Mouse (Mus musculus): Measurements from ENCODE around the gene Atp6v0e.

The Atp6v0e gene

DNA sequence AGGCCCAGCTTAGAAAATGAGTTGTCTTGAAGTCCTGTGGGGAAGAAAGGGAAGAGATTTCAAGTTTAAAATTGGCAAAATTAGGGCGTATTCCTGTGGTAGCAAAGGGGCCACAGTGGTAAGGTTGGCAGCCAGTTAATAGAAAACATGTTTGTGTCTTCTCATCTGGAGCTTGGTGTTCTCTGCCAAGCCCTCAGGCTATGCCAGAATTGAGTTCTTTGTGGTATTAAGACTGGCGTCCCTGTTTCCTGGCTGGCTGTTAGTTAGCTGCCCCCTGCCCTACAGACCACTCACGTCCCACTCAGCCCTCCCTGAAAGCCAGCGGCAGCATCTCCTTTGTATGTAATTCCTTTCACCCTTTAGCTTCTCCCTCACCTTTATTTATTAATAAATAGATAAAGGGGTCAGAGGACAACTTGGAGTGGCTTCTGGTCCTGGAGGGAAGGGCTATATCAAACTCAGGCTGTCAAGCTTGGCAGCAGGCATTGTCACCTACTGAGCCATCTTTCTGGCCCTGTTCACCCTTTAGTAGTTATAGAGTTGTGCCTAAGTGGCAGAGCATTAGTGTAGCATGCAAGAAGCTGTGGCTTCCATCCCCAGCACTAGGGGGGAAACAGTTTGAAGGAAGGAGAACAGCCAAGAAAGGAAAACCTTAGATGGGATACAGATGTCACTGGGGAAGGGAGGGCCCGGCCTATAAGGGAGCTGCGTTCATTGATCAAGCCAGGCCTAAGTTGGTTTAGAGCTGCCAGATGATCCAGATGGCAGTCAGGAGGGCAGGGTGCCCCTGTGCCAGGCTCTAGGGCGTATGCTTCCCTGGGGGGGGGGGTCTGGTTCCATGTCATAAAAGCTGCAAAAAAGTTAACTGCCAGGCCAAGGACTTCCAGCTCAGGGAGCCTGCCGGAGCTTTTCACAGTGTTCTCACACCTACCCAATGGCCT lies 26.0 kb downstream of the Atp6v0e start:
- no peak for DNase-seq

DNA sequence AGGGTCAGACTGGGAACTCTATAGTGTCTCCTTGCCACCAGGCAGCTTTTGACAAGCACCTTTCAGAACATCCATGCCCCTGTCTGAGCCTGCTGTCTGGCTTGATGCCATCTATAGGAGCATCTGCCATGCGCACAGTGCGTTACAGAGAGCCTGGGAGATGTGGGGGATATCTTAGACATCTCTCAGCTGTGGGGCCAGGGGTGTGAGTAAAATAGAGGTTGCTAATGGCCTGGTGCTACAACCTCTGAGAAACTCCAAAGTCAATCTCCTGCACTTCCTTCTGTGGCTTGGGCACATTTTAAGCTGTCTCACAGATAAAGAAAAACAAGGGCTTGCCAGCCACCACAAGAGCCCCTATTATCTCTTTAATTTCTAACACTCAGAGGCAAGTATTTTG lies 26.8 kb downstream of the Atp6v0e start:
- DNase-seq, result no peak

DNA sequence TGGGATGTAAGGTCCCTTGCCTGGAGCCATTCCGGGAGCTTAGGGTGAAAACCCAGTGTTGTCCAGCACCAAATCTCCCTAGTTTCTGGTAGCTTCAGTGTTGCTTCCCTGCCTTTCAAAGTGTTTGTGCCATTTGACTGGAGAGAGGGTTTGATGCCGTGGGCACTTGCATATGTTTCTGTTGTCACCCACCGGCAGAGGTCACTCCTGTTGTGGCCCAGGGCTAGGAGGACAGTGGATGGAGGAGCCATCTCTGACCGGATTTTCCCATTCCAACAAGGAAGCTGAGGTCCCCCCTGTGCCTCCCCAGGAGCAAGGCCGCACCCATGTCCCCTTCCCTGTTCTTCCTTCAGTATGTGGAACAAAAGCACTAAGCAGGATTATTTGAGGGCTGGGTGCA lies 27.2 kb downstream of the Atp6v0e start:
- no peak for DNase-seq

GRCm38 (mm10) chr17:26691110-26691509 lies 28.1 kb downstream of the Atp6v0e start:
- peak in 1 of 2 experiments; percentile 9 for DNase-seq

DNA sequence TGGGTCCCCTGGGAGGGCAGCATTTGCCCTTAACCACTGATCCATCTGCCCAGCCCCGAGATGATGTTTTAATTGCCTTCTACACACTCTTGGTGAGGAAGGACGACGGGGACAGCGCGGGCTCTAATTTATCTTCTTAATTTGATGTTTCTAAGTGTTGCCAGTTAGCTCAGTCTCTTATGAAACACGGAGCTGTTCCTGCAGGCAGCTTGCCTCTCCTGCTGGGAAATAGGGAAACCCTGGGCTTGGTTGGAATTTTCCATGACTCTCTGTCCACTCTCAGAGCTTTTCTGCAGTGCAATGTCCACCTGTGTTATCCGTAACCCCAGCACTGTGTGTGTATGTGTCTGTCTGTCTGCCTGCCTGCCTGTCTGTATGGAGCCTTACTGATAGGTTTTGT lies 30.4 kb downstream of the Atp6v0e start:
- DNase-seq, result no peak

- DNase-seq, result no peak
Observed at GRCm38 (mm10) chr17:26694171-26694570, 31.1 kb downstream of the Atp6v0e start.

GRCm38 (mm10) chr17:26695193-26695592 lies 32.2 kb downstream of the Atp6v0e start:
- no peak for DNase-seq

- DNase-seq, result no peak
Observed at GRCm38 (mm10) chr17:26698846-26699245, 35.8 kb downstream of the Atp6v0e start.

DNA sequence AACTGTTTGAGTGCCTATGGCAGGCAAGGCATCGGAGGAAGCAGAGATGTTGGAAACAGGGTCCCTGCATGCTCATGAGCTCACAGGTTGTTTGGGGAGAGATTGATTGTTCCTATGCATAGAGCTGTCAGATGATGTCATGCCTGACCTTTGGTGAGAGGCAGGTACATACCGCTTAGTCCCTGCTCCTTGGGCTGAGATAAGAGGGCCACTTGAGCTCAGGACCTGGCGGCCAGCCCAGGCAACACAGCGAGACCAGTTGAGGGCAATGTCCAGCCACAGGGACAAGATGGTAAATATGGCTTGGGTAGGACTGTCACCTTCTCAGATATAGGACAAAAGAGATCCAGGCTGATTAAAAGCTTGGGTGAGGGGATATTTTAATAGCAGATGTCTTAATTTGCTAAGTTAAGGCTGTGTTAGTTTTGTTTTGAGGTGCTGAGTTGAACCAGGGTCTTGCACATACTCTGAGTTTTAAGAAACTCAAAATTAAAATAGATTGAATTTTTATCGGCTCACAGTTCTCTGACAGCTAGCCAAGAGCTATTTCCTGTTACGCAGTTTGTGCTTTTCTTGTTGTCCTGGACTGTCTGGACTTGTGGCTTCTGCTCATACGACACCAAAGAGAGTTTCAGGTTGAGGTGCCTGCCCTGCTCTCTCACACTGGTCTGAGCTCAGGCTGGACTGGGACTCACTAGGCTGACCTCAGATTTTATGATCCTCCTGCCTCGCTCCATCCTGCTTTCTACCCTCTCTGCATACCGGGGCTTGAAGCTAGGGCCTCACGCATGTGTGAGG lies 37.0 kb downstream of the Atp6v0e start:
- DNase-seq, result no peak

GRCm38 (mm10) chr17:26701565-26701964 lies 38.5 kb downstream of the Atp6v0e start:
- DNase-seq, result no peak

- DNase-seq, result no peak
Observed at GRCm38 (mm10) chr17:26702621-26703020, 39.6 kb downstream of the Atp6v0e start.

DNA sequence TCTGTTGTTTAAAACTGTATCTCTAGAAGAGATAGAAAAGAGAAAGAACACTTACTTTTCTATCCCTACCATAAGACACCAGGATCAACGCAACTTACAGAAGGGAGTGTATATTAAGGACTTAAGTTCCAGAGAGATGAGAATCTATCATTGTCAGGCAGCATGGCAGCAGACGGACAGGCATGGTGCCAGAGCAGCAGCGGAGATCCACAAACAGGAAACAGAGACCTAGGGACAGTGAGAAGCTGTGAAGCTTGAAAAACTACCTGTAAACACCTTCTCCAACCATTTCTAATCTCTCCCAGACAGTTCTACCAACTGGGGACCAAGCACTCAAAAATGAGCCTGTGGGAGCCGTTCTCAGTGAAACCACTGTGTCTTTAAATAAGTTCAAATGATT lies 40.6 kb downstream of the Atp6v0e start:
- DNase-seq, result no peak

DNA sequence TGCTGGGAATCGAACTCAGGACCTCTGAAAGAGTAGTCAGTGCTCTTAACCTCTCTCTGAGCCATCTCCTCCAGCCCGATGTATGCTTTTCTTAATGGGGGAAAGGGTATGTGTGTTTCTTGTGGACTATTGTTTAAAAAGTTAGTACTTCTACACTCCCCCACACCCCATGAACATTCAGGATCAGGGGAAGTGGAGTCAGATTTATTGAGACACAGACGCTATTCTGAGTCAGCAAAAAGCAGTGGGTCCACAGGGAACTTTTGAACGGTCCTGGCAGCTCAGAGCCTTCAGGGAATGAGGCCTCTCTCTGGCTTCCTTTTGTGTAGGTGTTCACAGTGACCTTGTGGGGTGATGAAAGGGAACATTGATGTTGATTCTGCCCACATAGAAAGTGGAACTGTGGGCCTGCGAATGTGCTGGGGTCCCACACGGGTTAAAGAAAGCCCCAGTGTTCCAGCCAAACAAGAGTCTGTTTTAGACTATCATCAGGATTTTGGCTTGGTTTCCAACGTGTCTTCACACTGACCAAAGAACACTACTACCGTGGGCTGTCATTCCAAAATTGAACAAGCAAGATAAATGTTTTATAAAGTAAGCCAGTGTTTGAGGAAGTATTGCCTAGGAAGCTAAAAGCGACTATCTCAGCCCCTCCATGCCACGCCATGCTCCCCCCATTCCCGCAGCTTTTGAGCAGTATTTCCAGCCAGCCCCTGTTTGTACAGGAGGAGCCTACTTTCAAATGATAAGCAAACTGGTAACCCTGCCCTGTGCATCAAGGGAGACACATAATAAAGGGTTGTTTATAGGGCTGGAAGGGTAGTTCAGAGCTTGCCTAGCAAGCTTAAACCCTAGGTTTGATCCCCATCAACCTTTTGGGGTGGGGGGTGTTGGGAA lies 42.7 kb downstream of the Atp6v0e start:
- DNase-seq, result no peak

DNA sequence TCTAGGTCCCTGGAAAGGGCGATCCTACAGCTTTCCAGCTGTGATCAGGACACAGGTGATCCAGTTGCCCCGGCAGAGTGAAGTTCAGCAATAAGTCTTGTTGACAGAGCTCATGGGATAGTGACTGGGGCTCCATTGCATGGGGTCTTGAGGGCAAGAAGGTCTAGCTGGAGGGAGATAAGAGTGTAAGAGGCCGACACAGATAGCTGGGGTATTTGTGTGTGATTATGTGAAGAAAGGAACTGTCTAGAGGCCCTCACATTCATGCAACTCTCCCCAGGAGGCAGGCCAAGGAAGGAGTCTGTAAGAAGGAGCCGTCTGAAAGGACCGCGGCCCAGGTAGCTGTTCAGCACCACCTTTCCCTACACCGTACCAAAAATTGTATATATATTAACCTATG lies 44.0 kb downstream of the Atp6v0e start:
- DNase-seq, result no peak

DNA sequence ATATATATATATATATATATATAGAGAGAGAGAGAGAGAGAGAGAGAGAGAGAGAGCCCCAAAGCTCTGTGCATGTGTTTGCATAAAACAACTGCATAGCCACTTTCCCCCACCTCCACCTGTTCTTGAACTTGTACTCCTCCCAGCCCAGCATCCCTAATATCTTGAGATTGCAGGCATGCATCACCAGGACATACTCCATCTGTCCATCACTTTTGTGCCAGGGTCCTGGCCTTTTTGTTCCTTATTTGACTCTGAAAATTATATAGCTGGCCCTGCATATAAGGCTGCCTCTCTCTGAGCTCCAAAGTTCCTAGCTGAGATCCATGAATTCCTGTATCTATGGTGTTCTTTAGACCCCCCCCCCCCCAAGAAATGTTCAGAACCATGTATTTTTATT lies 45.5 kb downstream of the Atp6v0e start:
- no peak for DNase-seq

- no peak for DNase-seq
Observed at GRCm38 (mm10) chr17:26708993-26709590, 46.1 kb downstream of the Atp6v0e start.

DNA sequence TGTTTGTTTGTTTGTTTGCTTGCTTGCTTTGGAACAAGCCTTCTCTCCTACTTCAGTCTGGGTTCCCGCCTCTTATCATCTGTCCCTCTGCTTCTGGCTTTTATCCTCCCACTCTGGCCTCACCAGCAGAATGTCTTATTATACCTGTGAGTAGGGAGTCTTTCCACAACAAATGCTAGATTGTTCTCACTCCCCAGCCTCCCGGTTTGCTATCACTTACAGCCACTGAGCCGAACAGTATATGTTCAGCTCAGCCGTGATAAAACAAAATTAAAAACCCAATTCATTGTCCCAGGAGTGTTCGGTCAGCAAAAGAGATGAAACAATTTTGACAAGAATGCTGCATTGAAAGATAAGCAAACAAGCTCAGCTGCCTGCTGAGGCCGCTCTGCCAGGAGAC lies 47.0 kb downstream of the Atp6v0e start:
- DNase-seq, result no peak

DNA sequence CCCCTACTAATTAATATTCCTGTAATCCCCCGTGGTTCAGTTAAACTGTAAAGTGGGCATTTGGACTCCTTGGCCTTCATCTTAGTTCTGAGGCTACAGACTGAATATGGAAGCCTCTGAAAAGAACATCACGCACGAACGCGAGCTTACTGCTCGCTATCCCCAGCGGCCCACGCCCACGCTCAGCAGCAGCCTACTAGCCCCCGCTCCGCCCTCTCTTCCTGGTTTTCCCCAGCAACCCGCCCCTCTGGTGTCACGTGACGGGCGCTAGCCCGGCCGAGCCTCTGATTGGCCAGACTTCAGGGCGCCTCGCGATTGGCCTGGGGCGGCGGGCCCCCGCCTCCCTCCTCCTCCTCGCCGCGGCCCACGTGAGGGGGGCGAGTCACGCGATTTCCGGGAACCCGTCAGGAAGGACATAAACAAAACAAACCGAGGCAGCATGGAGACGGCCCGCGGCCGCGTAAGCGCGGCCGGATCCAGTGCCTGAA lies 52.3 kb downstream of the Atp6v0e start, which contains the start of gene Crebrf:
Gene Crebrf, plus strand, starts transcription at position 380 of the 488 bp plus-strand sequence.
- peak; percentile 99 for DNase-seq

- peak; percentile 94 to 96 for DNase-seq
Observed at GRCm38 (mm10) chr17:26715916-26716717, 53.1 kb downstream of the Atp6v0e start.

GRCm38 (mm10) chr17:26717868-26718267 lies 54.8 kb downstream of the Atp6v0e start:
- no peak for DNase-seq

- DNase-seq, result no peak
Observed at GRCm38 (mm10) chr17:26719405-26719804, 56.4 kb downstream of the Atp6v0e start.
